Mouse (Mus musculus) CD8-positive naive resting alpha-beta T cell, adult 2 months (primary cell): ENCODE measurements around the gene Ephx3.

Experiments used
- DNase-seq, 2 experiments: peaks; one replicate each; pipeline ENCODE4 v3.0.0; 2022; ENCODE audit warnings: low read depth in 2 of 2, low spot score in 2 of 2

The Ephx3 gene

DNA sequence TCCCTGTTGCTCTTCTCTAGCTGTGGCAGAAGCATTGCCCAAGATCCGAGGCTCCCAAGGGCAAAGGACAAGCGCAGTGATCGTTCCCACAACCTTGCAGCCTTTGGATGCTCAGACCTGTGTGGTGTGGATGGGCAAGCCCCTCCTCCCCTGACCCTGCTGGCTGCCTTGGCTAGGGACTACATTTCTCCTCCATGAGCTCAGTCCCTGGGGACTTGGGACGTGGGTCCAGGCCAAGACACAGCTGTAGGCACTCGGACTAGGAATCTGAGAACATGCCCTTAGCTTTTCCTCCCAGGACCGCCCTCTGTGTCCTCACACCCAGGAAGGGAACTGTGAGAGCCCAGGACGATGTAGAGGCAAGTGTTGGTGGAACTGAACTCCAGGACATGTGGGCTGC, 16.2 kb downstream of the Ephx3 start:
- no peak for DNase-seq

DNA sequence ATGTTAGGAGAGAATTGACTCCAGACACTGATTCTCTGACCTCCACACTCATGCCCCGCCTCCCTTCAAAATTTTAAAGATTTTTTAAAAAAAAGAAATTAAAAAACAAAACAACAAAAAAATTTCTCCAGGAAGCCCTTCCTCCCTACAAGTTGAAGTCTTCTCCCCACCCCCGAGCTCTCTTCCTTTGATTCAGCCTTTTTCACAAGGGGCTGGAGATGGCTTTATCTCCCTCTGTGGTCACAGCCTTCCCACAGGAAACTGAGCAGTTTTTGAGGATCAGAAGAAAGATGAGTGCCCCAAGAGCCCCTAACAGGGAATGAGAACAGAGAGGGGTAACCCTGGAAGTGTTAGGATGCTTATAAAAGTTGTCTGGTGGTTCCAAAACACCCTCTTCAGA, 16.9 kb downstream of the Ephx3 start:
- no peak for DNase-seq

DNA sequence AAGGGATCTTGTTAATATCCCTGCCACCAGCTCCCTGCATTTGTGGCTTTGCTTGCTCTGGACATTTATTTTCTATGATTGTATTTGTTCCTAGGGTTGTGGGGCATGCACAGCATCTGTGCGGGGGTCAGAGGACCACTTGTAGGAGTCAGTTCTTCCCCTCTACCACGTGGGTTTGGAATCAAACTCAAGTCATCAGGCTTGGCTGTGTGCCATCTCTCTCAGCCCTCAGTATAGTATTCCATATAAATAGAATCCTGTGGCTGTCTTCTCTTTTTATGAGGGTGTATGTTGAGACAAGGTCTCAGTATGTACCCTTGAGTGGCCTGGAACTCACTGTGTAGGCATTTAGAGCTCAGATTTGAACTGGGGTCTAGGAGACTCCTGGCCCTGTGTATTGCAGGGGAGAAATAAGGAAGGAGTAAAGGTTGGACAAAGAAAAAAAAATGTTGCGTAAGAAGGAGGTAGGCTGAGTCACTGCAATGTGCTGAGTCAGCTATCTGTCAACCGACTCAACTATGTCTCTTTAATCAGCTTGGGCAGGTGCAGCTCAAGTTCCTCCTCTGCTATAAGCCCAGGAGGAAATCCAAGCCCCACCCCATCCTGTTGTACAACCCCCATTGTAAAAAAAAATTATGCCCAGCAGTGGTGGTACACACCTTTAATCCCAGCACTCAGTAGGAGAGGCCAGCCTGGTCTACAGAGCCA, 19.7 kb downstream of the Ephx3 start:
- DNase-seq, result no peak

DNA sequence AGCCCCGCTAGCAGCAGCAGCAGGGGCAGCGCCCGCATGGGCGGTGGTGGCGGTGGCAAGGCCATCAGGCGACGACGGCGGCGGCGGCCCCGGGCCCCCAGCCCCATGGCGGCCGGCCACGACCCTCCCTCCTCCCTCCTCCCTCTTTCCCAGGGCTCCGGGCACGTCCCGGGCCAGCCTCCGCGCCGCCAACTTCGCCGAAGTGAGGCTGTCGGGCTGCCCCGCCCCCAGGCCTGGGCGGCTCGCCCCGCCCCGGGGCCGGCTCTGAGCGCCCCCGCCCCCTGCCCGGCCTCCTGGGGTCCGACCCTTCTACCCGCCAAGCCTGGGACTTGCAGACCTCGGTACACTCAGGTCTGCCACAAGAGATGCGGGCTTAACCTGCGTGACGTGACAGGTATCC, 22.7 kb downstream of the Ephx3 start, which contains the start of gene Notch3:
TSS of gene Notch3 (minus strand) at position 166 of the 400 bp plus-strand sequence.
- DNase-seq, result no peak

DNA sequence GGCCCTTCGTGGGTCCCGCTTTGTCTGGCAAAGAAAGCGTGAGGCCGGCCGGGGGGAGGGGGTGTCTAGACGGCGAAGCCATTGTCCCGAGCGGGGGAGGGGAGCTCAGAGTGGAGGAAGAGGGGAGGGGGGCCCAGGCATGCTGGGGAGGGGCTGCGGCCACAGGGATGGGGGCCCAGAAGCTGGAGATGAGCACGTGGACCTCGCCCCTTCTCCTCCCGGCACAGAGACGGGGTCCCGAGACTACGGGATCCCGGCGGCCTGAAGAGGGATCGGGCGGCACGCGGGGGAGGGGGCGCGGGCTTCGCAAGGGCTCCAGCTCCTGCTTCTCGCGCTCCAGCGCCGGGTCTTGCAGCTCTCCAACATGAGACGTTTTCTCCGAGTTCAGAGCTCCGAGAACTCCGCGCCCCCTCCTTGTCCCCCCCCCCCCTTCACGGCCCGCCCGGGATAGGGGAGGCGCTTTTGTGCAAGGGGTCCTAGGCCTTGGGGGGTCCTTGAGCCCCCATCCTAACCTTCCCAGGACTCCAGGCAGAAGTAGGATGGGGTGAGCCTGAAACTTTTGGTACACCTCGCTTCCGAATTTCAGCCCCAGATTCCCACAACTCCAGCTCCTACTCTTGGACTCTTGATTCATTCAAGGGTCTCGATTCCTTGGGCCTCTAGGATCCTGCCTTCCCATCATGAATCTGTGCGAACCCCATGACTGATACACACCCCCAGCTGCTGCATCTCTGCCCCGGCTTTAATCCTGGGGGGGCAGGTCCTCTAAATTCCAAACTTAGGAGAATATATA, 23.4 kb downstream of the Ephx3 start:
- DNase-seq, result peak in 1 of 2 experiments; percentile 53

DNA sequence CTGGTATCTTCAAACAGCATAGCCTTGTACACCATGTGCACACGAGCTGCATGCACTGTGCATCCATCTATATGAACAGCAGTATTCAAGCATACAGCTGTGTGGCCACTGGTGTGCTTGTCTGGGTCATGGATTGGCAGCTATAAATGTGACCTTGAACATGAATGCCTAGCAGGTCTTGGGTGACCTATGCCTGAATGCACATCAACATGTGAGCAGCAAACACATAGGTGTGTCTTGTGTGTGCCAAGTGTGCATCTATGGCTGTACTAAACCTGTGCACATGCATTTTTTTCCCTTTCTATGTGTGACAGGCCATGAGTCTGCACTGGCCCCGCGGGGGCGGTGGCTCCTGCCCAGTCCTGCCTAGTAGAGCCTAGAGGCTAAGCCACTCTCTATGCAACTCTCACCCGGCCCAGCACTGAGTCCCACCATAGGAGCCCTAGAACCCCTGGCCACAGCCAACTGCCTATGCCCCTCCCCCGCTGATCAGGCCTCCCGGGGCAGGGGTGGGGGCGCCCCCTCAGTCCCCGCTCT, 24.0 kb downstream of the Ephx3 start:
- no peak for DNase-seq

DNA sequence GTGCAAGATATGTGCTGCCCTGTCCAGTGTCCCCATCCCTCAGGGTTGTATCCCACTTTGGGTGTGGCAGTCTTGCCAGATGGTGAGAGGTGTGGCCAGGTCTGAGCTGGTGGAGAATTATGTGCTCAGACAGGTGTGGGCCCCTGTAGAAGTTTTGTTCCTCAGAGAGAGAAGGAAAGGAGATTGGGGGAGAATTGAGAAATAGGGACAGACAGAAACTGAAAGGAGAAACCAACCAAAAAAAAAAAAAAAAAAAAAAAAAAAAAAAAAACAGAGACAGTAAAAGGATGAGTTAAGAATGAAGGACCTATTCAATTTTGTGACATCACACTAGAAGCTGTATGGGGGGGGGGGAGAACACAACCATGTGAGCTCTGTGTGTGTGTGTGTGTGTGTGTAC, 24.6 kb downstream of the Ephx3 start:
- no peak for DNase-seq

DNA sequence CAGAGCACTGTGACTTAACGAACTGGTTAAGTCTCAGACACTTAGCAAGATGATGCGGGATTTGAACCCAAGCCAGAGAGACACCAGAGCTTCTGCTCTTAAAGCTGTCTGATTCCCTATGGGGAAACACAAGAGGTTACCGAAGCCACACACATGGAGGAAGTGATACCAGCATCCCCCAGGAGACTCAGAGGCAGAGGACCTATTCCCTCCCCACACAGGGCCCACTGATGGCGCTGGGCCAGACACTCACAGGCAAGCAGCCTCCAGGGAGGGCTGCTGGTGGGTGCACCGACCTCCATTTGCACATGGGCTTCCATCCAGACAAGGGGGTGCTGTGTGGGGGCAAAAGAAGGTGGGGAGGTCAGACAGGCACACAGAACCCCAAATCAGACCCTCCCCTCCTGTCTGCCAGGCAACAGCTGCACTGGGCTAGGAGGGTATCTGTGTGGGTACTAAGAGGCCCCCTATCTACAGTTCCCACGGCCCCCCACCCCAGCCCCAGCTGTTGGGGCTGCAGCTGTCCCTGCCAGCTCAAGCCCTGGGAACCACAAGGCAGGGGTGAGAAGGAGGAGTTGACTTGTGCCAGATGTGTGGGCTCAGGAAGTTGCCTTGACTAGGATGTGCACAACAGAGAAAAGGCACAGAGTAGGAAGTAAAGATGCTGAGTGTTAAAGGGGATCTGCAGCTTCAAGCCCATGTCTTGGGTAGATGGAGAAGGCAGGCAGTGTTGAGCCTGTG, 25.3 kb downstream of the Ephx3 start:
- no peak for DNase-seq

DNA sequence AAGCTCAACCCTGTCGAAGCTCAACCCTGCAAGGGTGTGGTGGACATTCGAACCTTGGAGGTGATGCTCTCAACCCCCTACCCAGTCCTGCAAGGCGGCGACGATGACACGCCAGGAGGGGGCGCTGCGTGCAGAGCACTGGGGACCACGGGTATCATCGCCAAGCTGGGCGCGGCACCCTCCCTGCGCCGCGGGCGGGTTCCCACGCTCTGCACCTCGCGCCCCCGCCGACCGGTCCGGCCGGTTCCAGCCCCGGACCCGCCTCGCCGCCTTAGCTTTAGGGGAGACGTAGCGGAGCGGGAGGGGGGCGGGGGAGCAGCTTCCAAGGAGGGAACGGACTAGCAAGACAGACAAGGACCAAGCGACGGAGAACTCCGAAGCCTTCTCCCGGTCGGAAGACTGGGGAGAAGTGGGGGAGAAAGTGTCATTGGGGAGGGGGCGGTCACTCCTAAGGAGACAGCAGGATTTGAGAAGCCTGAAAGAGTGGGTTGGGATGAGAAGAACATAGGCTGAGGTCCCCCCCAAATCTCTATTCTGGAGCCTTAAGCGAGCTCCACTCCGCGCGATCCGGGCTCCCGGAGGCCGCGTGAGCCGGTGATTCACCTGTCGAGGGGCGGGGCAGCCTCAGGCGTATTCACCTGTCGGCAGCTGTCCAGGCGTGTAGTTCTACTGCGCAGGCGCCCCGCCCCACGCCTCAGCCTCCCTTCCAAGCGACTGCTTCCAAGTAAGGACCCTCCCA, 27.1 kb downstream of the Ephx3 start:
- peak; percentile 66 to 74 for DNase-seq

DNA sequence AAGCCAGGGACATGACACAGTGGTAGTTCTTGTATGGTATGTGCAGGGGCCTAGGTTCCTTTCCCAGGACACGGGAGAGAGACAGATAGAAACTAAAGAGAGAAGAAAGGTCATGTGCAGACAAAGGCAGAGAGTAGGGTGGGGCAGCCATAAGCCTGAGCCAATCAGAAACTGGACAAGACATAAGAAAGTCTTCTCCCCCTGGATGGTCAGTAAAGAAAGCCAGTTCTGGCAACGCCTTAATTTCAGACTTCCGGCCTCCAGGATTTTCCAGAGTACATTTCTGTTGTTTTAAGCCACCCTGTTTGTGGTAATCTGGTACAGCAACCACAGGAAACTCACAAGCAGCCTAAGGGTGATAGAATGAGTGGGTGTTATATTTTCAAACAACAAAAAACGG, 28.5 kb downstream of the Ephx3 start:
- DNase-seq, result no peak

DNA sequence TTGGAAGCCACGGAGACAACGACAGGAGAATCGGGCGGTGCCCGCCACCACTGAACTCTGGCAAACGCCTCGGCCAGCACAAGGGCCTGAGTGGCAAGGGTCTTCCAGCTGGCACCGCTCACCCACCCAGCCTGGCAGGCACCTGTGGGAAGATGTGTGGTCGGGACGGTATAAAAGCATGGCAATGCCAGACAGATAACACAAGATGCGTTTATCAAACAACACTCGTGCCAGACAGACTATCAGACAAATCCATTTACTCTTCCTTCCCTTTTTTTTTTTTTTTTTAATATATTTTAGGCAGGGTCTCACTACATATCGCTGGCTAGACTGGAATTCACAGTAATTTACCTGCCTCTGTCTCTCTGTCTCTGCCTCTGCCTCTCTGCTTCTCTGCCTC, 30.5 kb downstream of the Ephx3 start:
- no peak for DNase-seq

DNA sequence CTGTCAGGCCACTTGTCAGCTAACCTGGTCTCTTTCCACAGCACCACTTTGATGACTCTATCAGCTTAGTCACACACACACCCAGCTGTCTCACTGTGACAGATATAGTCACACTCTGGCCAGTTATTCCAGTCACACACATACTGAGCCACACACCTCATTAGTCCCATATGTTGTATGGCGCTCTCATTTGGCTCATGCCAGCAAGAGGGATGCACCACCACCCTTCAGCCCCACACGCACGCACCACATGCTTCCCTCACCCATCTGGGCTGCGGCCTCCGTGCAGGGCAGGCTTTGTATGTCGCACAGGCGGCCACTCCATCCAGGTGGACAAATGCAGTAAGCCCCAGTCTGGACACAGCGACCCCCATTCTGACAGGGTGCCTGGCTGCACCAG, 42.6 kb downstream of the Ephx3 start:
- DNase-seq, result no peak

DNA sequence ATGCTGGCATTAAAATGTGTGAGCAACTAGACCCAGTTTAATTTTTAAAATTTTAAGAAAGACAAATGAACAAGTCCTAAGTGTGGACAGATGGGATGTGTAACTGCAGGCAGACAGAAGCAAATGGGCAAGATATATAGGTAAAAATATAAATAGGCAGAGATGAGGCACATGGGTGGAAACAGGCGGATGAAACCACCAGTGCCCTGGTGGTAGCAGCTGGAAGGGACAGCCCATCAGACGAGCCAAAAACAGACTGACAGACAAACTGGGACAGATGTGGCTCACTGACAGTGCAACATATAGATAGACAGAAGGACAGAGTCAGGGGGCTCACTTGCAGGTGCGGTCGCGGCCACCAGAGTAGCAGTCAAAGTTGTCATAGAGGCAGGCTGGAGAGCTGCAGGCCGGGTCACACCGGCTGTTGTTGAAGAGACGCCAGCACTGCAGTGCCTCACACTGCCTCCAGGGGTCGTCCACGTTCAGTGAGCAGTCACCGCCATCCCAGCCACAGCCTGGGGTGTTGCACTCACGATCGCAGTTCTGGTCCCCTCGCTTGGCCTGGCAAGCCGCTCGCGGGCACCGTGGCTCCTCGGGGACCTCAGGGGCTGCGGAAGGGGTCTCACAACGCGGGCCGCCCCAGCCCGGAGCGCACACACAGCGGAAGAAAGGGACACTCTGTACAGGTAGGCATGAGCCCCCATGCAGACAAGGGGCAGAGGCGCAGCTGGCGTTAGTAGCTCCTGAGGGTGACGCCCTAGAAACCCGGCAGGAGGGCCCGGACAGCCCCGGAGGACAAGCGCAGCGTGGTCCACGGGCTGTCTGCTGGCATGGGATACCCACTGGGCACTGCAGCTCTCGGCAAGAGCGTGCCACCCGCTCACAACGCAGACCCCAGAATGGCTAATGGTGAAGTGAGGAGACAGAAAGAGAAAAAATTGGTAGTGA, 46.2 kb downstream of the Ephx3 start:
- peak; percentile 74 to 82 for DNase-seq

DNA sequence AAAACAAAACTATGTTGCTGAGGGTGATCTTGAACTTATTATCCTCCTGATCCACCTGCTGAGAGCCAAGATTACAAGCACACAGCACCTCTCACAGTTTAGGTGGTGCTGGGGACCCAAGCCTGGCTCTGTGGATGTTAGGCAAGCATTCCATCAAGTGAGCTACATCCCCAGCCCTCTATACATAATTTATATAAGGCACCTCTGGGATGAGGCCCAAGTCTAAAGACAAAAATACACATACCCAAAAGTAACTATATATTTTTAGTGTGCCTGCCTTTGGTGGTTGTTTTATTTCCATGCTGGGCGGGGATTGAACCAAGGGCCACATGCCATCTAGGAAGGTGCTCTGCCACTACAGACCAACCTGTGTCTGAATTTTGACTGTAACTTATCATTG, 47.1 kb downstream of the Ephx3 start:
- no peak for DNase-seq
